Mouse (Mus musculus): ENCODE data around the gene Zfp692. TPM values are rescaled to one million over a fixed set of nuclear protein-coding genes. Genes with fewer than 3 reads are reported as not detected.
"Not testable (repeated sequence)": the region's sequence is repeated elsewhere in the genome, so short reads cannot be mapped to it uniquely, and the experiment has no call there.

Gene Zfp692
- polyA plus RNA-seq, 1 experiment from 2014 or later: 11.5 TPM

DNA sequence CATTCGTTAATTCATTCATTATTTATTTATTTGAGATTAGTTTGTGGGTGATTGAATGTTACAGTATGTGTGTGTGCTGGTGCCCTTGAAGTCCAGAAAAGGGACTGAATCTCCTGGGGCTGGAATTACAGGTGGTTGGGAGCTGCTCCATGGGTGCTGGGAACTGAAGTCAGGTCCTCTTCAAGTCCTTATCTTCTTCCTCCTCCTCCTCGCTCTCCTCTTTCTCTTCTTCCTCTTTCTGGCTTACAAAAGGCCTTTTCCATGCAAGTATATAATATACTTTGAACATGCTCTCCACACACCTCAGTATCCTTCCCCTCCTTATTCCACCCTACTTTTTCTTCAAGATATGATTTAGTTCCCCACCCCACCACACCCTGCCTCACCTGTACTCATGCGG is 50.2 kb downstream of the Zfp692 start:
- no peak for ATAC-seq (replicated peaks; ENCODE audit: low FRiP score, low read depth)

DNA sequence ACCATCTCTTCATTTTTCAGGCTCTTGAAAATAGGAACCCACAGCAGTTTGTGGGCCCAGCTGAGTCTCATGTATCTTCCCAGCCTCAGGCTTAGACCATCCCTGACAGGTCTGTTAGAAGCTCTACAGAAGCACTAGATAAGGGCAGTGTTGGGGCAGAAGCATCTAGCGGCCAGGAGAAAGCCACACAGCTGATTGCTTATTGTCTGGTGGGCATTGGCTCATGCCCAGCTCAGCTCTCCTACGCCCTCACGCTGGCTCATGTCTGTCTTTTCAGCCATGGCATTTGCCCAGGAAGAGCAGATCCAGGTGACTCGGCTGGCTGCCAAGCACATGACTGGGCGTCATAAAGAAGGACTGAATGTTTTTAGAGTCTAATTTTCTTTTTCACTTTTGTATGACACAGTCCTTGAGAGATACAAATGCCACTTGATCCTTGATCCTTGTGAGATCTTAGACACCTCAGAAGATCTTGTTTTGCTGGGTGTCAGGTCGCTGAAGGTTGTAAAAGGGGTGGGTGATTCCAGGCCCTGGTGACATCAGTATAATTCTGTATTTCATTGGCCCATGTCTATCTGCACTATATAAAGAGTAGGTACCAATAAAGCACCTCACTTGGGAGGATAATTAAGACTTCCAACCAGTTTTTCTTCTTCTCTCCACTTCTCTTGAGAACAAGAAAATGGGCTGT is 51.1 kb downstream of the Zfp692 start:
- WGBS: 81% methylated on average over 6 of the region's 6 CpGs

More for the DNA sequence above, 50.2 kb downstream of the Zfp692 start:
- Histone ChIP-seq H3K4me3 (replicated peaks; ENCODE audit: low read depth, low read length) (no peak overlapping the region), H3K4me2 (ENCODE audit: low read length) (no peak overlapping the region), H3K4me1 (replicated peaks; ENCODE audit: insufficient read depth, low read length) (no peaks in the 10 kb centered on the region), H3K36me3 (ENCODE audit: insufficient read depth, low read length) (no peaks in the 10 kb centered on the region), H3K27me3 (ENCODE audit: insufficient read depth, low read length) (no peaks in the 10 kb centered on the region), H3K9me3 (replicated peaks; ENCODE audit: low read length) (no peaks in the 10 kb centered on the region), H3K9ac (ENCODE audit: low read depth, low read length) (no peak overlapping the region), H3K27ac (no peak overlapping the region)
- TF ChIP-seq CTCF (IDR thresholded peaks at IDR 0.05; ENCODE audit: low read depth): no peak
- DNase-seq (ENCODE audit: low spot score): no peak
- WGBS: 92% methylated on average over 3 of the region's 3 CpGs

DNA sequence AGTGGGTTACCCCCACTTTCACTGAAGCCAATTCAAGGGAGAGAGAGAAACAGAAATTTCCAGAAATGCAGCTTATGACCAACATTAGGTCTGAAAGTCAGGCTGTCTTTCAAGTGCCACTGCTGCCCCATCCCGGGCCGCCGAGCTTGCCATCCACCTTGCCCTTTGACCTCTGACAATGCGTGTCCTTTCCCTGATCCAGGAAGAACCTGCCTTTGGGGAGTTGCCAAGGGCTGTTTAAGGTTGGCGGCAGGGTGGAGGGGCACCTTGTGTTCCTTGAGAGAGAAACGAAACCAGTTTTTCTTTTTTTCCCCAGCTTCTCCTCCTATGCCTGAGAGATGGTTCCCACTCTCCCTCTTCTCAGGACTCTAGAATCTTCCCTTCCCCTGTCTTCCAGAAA is 55.7 kb downstream of the Zfp692 start:
- not testable (repeated sequence) for H3K36me3 ChIP-seq (ENCODE audit: insufficient read depth, low read length)

More for the DNA sequence above, 51.1 kb downstream of the Zfp692 start:
- Histone ChIP-seq H3K4me3 (replicated peaks; ENCODE audit: low read depth, low read length) (no peak overlapping the region), H3K4me1 (replicated peaks; ENCODE audit: insufficient read depth, low read length) (no peaks in the 10 kb centered on the region), H3K9ac (ENCODE audit: low read depth, low read length) (no peak overlapping the region), H3K27me3 (ENCODE audit: insufficient read depth, low read length) (no peaks in the 10 kb centered on the region), H3K36me3 (ENCODE audit: insufficient read depth, low read length) (no peaks in the 10 kb centered on the region), H3K27ac (no peak overlapping the region), H3K9me3 (replicated peaks; ENCODE audit: low read length) (no peaks in the 10 kb centered on the region), H3K4me2 (ENCODE audit: low read length) (no peak overlapping the region)
- DNase-seq (ENCODE audit: low spot score): no peak
- no peak for ATAC-seq (replicated peaks; ENCODE audit: low FRiP score, low read depth)
- no peak for TF ChIP-seq CTCF (IDR thresholded peaks at IDR 0.05; ENCODE audit: low read depth)

More for the DNA sequence above, 55.7 kb downstream of the Zfp692 start:
- H3K4me1 ChIP-seq (replicated peaks; ENCODE audit: insufficient read depth, low read length); H3K9ac ChIP-seq (ENCODE audit: low read depth, low read length); ATAC-seq (replicated peaks; ENCODE audit: low FRiP score, low read depth); H3K4me3 ChIP-seq (replicated peaks; ENCODE audit: low read depth, low read length); H3K4me2 ChIP-seq (ENCODE audit: low read length); H3K27me3 ChIP-seq (ENCODE audit: insufficient read depth, low read length); H3K9me3 ChIP-seq (replicated peaks; ENCODE audit: low read length); H3K27ac ChIP-seq; DNase-seq (ENCODE audit: low spot score): not testable (repeated sequence)
- no CpG with 5 or more reads among the region's 6 CpGs for WGBS

Other genes starting within 250 kb of the Zfp692 start
- not detected in 2 replicates for gene Gm12248, start 213.9 kb upstream of the Zfp692 start, polyA plus RNA-seq (2015; fragmentation: Nextera tagmentation; extraction: Ambion mirVana)
- gene Cnot8, start 202.9 kb upstream of the Zfp692 start, polyA plus RNA-seq (2015; fragmentation: Nextera tagmentation; extraction: Ambion mirVana): 69.9 and 74.8 TPM in 2 replicates
- 10.8 and 11.6 TPM in 2 replicates for gene Gemin5, start 138.5 kb upstream of the Zfp692 start, polyA plus RNA-seq (2015; fragmentation: Nextera tagmentation; extraction: Ambion mirVana)
- gene Mrpl22, start 135.4 kb upstream of the Zfp692 start, polyA plus RNA-seq (2015; fragmentation: Nextera tagmentation; extraction: Ambion mirVana): 139 and 146 TPM in 2 replicates
- gene Igtp, start 107.5 kb upstream of the Zfp692 start, polyA plus RNA-seq (2015; fragmentation: Nextera tagmentation; extraction: Ambion mirVana): 7.7 and 8.0 TPM in 2 replicates
- gene Irgm2, start 107.5 kb upstream of the Zfp692 start, polyA plus RNA-seq (2015; fragmentation: Nextera tagmentation; extraction: Ambion mirVana): 4.5 and 4.9 TPM in 2 replicates
- gene 4930438A08Rik, start 32.3 kb upstream of the Zfp692 start, polyA plus RNA-seq (2015; fragmentation: Nextera tagmentation; extraction: Ambion mirVana): 0.07 TPM in 1 of 2 replicates, not detected in the other
- gene Zfp672, start 23.3 kb downstream of the Zfp692 start, polyA plus RNA-seq (2015; fragmentation: Nextera tagmentation; extraction: Ambion mirVana): 58.1 and 66.3 TPM in 2 replicates
- 28.3 and 31.9 TPM in 2 replicates for gene Sh3bp5l, start 23.7 kb downstream of the Zfp692 start, polyA plus RNA-seq (2015; fragmentation: Nextera tagmentation; extraction: Ambion mirVana)
- 0.24 and 0.28 TPM in 2 replicates for gene Lypd8, start 72.0 kb downstream of the Zfp692 start, polyA plus RNA-seq (2015; fragmentation: Nextera tagmentation; extraction: Ambion mirVana)
- gene 1810065E05Rik, start 114.0 kb downstream of the Zfp692 start, polyA plus RNA-seq (2015; fragmentation: Nextera tagmentation; extraction: Ambion mirVana): not detected in 2 replicates
- not detected in 2 replicates for gene Gm12253, start 125.5 kb downstream of the Zfp692 start, polyA plus RNA-seq (2015; fragmentation: Nextera tagmentation; extraction: Ambion mirVana)
- not detected in 2 replicates for gene Lypd9, start 145.9 kb downstream of the Zfp692 start, polyA plus RNA-seq (2015; fragmentation: Nextera tagmentation; extraction: Ambion mirVana)
- not detected in 2 replicates for gene Olfr30, start 155.2 kb downstream of the Zfp692 start, polyA plus RNA-seq (2015; fragmentation: Nextera tagmentation; extraction: Ambion mirVana)
- 0.08 TPM in 1 of 2 replicates, not detected in the other for gene Olfr332, start 185.5 kb downstream of the Zfp692 start, polyA plus RNA-seq (2015; fragmentation: Nextera tagmentation; extraction: Ambion mirVana)
- gene Olfr331, start 195.5 kb downstream of the Zfp692 start, polyA plus RNA-seq (2015; fragmentation: Nextera tagmentation; extraction: Ambion mirVana): not detected in 2 replicates
- not detected in 2 replicates for gene Olfr330, start 227.8 kb downstream of the Zfp692 start, polyA plus RNA-seq (2015; fragmentation: Nextera tagmentation; extraction: Ambion mirVana)
- not detected in 2 replicates for gene Olfr329-ps, start 239.4 kb downstream of the Zfp692 start, polyA plus RNA-seq (2015; fragmentation: Nextera tagmentation; extraction: Ambion mirVana)
- not detected in 2 replicates for gene Olfr328, start 248.6 kb downstream of the Zfp692 start, polyA plus RNA-seq (2015; fragmentation: Nextera tagmentation; extraction: Ambion mirVana)